Mouse (Mus musculus) T-helper 17 cell (primary cell): Measurements from ENCODE around the gene Agtpbp1.

Experiments
- in situ Hi-C, 2 experiments: fragments of 300-600 bp; cut with MboI, MseI; formaldehyde crosslinking; loops; 1 replicate in 1 of 2; 2 replicates in 1 of 2; pipeline ENCODE4 v1.15.1; 2025; ENCODE audit warnings: high pct_unique_total_duplicates in 2 of 2

Agtpbp1 gene

GRCm38 (mm10) chr13:59584481-59584880 is 546 bp downstream of the Agtpbp1 start:
- in situ Hi-C loops: no loop called here

GRCm38 (mm10) chr13:59580954-59581353 is 4.1 kb downstream of the Agtpbp1 start:
- in situ Hi-C loops: no loop called here

- in situ Hi-C loops: no loop called here
These were observed 12.5 kb downstream of the Agtpbp1 start for GRCm38 (mm10) chr13:59572549-59572948.

- in situ Hi-C loops: no loop called here
These were observed 13.9 kb downstream of the Agtpbp1 start for GRCm38 (mm10) chr13:59571107-59571506.

GRCm38 (mm10) chr13:59565945-59566520 is 19.0 kb downstream of the Agtpbp1 start:
- in situ Hi-C loops: no loop called here

- in situ Hi-C loops: no loop called here
These were observed 20.1 kb downstream of the Agtpbp1 start for GRCm38 (mm10) chr13:59564923-59565322.

- in situ Hi-C loops: no loop called here
These were observed 20.5 kb downstream of the Agtpbp1 start for GRCm38 (mm10) chr13:59564505-59564904.

- in situ Hi-C loops: no loop called here
These were observed 22.6 kb downstream of the Agtpbp1 start for GRCm38 (mm10) chr13:59562471-59562870.

- in situ Hi-C loops: no loop called here
These were observed 26.3 kb downstream of the Agtpbp1 start for GRCm38 (mm10) chr13:59558776-59559175.

GRCm38 (mm10) chr13:59557185-59557985 is 27.6 kb downstream of the Agtpbp1 start:
- in situ Hi-C loops: no loop called here

- in situ Hi-C loops: no loop called here
These were observed 28.4 kb downstream of the Agtpbp1 start for GRCm38 (mm10) chr13:59556670-59557069.

GRCm38 (mm10) chr13:59555613-59556192 is 29.3 kb downstream of the Agtpbp1 start:
- in situ Hi-C loops: no loop called here

- in situ Hi-C loops: loop anchor here in 1 of 2 experiments (5.0 kb wide), 1 partner anchor 38 kb away; no protein-coding TSS in a partner anchor
These were observed 30.1 kb downstream of the Agtpbp1 start for GRCm38 (mm10) chr13:59554772-59555505.

- in situ Hi-C loops: loop anchor here in 1 of 2 experiments (5.0 kb wide), 1 partner anchor 35 kb away; no protein-coding TSS in a partner anchor
These were observed 32.3 kb downstream of the Agtpbp1 start for GRCm38 (mm10) chr13:59552751-59553150.

- in situ Hi-C loops: loop anchor here in 1 of 2 experiments (5.0 kb wide), 1 partner anchor 35 kb away; no protein-coding TSS in a partner anchor
These were observed 32.7 kb downstream of the Agtpbp1 start for GRCm38 (mm10) chr13:59552286-59552685.

- in situ Hi-C loops: no loop called here
These were observed 35.7 kb downstream of the Agtpbp1 start for GRCm38 (mm10) chr13:59549318-59549798.

GRCm38 (mm10) chr13:59547716-59548115 is 37.3 kb downstream of the Agtpbp1 start:
- in situ Hi-C loops: no loop called here

GRCm38 (mm10) chr13:59547091-59547490 is 37.9 kb downstream of the Agtpbp1 start:
- in situ Hi-C loops: no loop called here

GRCm38 (mm10) chr13:59542411-59542810 is 42.6 kb downstream of the Agtpbp1 start:
- in situ Hi-C loops: no loop called here

- in situ Hi-C loops: no loop called here
These were observed 45.0 kb downstream of the Agtpbp1 start for GRCm38 (mm10) chr13:59540030-59540429.

- in situ Hi-C loops: no loop called here
These were observed 46.4 kb downstream of the Agtpbp1 start for GRCm38 (mm10) chr13:59538661-59539060.

GRCm38 (mm10) chr13:59536631-59537030 is 48.4 kb downstream of the Agtpbp1 start:
- in situ Hi-C loops: no loop called here
